Mouse (Mus musculus): ENCODE results near the gene Crybg1. TPM values are rescaled to one million over a fixed set of nuclear protein-coding genes. Genes with fewer than 3 reads are reported as not detected.
A peak's percentile ranks its signal among the peaks of the same experiment; 100 is the strongest.

Crybg1 gene
- polyA plus RNA-seq, 1 experiment from 2014 or later = 0.62 TPM

DNA sequence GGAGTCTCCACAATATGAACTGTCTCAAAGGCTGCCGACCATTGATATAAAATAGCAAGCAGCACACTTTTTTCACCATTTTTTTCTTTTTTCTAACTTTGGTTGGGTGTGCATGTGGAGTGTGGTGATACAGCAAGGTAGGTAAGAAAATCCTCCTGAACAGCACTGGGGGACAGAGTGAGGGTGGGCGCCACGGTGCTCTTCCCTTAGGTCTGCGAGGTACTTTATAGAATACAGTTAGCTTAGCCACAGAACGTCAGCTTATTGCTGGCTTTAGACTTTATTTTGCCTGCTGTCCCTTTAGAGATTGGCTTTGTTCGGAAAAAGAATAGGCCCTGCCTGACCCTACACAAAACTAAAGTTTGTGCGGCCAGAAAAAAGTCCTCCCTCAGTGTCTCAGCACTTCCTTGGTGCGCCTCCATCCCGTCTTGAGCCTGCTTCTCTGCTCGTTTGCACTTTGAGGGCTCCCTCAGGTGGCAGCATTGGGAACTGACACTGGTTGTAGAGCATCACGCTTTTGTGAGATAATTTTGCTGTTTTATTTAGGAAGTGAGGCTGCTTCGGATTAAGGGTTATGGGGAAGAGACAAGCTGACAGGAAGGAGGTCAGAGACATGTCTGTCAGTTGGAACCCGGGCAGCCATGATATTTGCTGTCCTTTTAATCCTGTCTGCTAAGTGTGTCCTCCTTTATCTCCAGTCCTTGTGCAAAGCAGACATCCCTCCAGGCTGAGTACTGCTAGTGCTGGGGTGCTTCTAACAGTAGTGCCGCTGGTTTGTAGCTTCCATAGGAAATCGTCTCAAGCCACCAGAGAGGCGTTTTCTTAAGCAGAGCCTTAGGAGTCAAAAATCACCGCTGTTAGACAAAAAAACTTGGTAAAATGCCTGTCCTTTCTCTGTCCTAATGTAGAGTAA, 229.7 kb downstream of the Crybg1 start:
- 40% methylated on average over 17 of the region's 17 CpGs for WGBS
- H3K36me3 ChIP-seq = no peaks in the 10 kb centered on the region
- no peaks in the 10 kb centered on the region for H3K27me3 ChIP-seq (replicated peaks)
- H3K9me3 ChIP-seq = no peaks in the 10 kb centered on the region
- 0 out of 2 replicates have a peak, but pooled peaks have one; percentile 43 for ATAC-seq
- H3K9ac ChIP-seq = no peak overlapping the region
- no peak overlapping the region for H3K27ac ChIP-seq
- H3K4me2 ChIP-seq (replicated peaks) = no peak overlapping the region
- no peak overlapping the region for H3K4me3 ChIP-seq (replicated peaks)
- H3K4me1 ChIP-seq (replicated peaks) = 0 out of 2 replicates have a peak, but pooled peaks cover 8% of the 10 kb centered on the region

DNA sequence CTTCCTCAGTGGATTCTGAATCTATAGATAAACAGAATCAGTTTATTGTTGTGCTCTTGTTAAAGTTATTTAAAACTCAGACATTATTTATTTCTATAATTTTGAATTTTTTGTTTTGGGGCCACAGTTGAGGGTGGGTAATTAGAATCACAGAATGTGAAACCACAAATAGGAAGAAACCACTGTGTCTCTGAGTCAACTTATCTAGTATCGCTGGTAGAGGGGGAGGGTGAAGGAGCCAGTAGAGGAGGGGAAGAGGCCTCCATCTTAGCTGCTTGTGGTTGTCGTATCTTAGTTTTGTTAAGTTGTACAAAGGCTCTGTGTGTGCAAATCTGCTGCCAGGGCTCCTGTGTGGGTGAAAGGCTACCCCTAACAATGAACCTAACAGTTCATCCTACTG, 231.9 kb downstream of the Crybg1 start:
- Histone ChIP-seq H3K4me2 (replicated peaks) (no peak overlapping the region), H3K4me1 (replicated peaks) (0 out of 2 replicates have a peak, but pooled peaks cover 8% of the 10 kb centered on the region), H3K4me3 (replicated peaks) (no peak overlapping the region), H3K27ac (no peak overlapping the region), H3K9ac (no peak overlapping the region), H3K27me3 (replicated peaks) (no peaks in the 10 kb centered on the region), H3K9me3 (no peaks in the 10 kb centered on the region), H3K36me3 (no peaks in the 10 kb centered on the region)
- ATAC-seq = no peak
- WGBS = 81% methylated on average over 2 of the region's 2 CpGs

DNA sequence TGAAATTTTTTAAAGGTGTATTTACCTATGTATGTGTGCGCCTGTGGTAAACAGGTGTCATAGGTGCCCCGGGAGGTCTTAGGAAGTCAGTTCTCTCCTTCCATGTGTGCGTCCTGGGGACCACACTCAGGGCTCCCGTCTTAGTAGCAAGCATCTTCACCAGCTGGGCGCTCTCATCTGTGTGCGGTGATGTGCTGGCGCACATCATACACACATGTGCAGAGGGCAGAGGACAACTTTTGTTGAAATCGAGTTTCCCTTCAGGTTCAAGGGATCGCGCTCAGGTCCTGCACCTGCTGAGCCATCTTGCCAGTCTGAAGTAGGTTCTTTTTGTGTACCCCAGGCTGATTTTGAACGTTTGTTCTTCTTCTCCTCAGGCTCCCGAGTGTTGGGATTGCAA, 232.5 kb downstream of the Crybg1 start:
- no peaks in the 10 kb centered on the region for H3K9me3 ChIP-seq
- 79% methylated on average over 12 of the region's 12 CpGs for WGBS
- no peak overlapping the region for H3K27ac ChIP-seq
- no peak overlapping the region for H3K9ac ChIP-seq
- ATAC-seq = no peak
- H3K36me3 ChIP-seq = no peaks in the 10 kb centered on the region
- 0 out of 2 replicates have a peak, but pooled peaks cover 8% of the 10 kb centered on the region for H3K4me1 ChIP-seq (replicated peaks)
- no peak overlapping the region for H3K4me3 ChIP-seq (replicated peaks)
- no peak overlapping the region for H3K4me2 ChIP-seq (replicated peaks)
- H3K27me3 ChIP-seq (replicated peaks) = no peaks in the 10 kb centered on the region

DNA sequence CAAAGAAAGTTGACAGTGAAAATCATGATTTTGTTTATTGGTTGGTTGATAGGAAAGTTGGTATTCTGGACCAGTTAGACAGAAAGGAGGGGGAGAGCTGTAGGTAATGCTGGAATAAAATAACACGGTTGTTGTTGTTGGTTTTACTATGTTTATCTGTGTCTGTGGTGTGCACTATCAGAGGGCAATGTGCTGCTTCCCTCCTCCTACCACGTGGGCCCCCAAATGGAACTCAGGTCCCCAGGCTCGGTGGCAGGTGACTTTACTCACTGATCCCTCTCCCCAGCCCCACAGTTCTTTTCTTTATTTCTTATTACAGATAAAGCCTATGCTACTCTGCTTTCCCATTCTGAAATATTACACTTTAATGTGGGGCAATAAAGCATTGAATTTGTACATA, 236.4 kb downstream of the Crybg1 start:
- no peak for ATAC-seq
- no peak overlapping the region for H3K27ac ChIP-seq
- no peak overlapping the region for H3K9ac ChIP-seq
- H3K4me1 ChIP-seq (replicated peaks) = 0 out of 2 replicates have a peak, but pooled peaks cover 3% of the 10 kb centered on the region
- no peak overlapping the region for H3K4me3 ChIP-seq (replicated peaks)
- H3K9me3 ChIP-seq = no peaks in the 10 kb centered on the region
- 85% methylated on average over 3 of the region's 3 CpGs for WGBS
- no peak overlapping the region for H3K4me2 ChIP-seq (replicated peaks)
- H3K27me3 ChIP-seq (replicated peaks) = no peaks in the 10 kb centered on the region
- no peaks in the 10 kb centered on the region for H3K36me3 ChIP-seq

DNA sequence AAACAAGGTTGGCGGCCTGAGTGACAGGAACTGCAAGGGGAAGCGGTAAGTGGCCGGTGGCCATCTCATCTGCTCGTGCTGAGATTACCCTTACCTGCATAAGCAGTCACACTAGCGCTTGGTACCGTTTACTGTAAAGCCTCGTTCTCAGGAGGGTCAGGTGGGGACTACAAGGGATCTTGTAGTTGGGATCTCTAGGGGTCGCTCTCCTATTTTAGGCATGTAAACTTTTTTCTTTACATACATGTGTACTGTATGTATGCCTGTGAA, 237.8 kb downstream of the Crybg1 start:
- Histone ChIP-seq H3K9ac (no peak overlapping the region), H3K9me3 (no peaks in the 10 kb centered on the region), H3K4me1 (replicated peaks) (no peaks in the 10 kb centered on the region), H3K4me2 (replicated peaks) (no peak overlapping the region), H3K27ac (no peak overlapping the region), H3K36me3 (no peaks in the 10 kb centered on the region), H3K4me3 (replicated peaks) (no peak overlapping the region), H3K27me3 (replicated peaks) (no peaks in the 10 kb centered on the region)
- ATAC-seq = no peak
- WGBS = 89% methylated on average over 8 of the region's 8 CpGs

DNA sequence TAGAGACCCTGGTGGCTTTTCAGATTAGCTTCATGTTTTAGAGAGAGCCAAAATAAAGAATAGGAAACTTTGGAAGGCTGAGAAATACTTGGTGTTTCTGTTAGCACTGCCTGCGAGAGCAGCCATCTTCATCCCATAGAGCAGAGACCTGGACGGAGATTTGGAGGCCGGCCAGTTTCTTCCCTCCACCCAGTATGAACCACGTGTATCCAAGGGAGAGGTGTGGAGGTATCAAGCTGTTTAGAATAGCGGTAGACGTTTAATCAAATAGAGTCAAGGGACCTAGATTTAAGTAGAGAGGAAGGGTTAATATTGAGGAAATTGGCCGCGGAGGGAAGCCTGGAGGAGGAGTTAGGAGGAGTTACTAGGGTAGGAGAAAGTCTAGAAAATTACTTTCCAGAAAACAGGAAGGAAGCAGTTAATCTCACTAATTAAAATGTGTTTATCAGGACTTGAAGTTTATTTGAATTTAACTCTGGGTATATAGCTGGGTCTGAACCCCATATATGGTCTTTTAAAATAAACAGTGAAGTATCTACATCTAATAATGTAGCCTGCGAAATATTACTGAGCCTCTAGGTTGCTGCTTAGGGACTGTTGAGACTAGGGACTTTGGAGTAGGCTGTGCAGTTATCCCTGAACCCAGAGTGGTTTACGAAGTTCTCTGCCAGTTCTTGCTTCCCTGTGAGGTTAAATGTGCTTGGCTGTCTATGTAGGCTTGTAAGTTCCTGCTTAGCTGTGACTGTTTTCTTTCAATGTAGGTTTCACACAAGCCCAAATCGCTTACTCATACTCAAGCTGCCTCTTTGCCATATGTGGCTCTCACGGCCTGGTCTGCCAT, 238.4 kb downstream of the Crybg1 start:
- WGBS = 77% methylated on average over 12 of the region's 12 CpGs
- Histone ChIP-seq H3K4me1 (replicated peaks) (no peaks in the 10 kb centered on the region), H3K36me3 (no peaks in the 10 kb centered on the region), H3K27ac (no peak overlapping the region), H3K27me3 (replicated peaks) (no peaks in the 10 kb centered on the region), H3K4me3 (replicated peaks) (no peak overlapping the region), H3K9me3 (no peaks in the 10 kb centered on the region), H3K4me2 (replicated peaks) (no peak overlapping the region), H3K9ac (no peak overlapping the region)
- no peak for ATAC-seq

DNA sequence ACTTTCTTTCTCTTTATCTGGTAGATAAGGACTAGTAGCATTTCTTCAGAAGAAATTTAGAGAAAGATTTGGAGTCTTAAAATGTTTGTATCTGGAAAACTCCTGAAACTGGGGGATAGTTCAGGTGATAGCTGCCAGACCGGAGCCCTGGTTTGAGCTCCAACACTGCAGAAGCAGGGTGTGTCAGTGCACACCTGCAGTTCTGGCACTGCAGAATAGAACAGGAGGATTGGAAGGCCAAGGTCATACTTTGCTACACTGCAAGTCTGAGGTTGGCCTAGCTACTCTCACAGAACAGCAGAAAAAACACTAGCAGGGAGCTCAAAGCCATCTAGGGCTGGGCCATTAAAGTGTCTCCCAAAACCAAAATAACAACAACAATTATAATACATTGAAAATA, 244.1 kb downstream of the Crybg1 start:
- no peak overlapping the region for H3K4me3 ChIP-seq (replicated peaks)
- peak; percentile 52 for ATAC-seq
- no peak overlapping the region for H3K27ac ChIP-seq
- no peaks in the 10 kb centered on the region for H3K9me3 ChIP-seq
- H3K27me3 ChIP-seq (replicated peaks) = no peaks in the 10 kb centered on the region
- H3K4me2 ChIP-seq (replicated peaks) = no peak overlapping the region
- no peaks in the 10 kb centered on the region for H3K36me3 ChIP-seq
- no peak overlapping the region for H3K9ac ChIP-seq
- 0 out of 2 replicates have a peak, but pooled peaks cover 2% of the 10 kb centered on the region for H3K4me1 ChIP-seq (replicated peaks)
- WGBS = 67% methylated on average over 1 of the region's 1 CpGs

DNA sequence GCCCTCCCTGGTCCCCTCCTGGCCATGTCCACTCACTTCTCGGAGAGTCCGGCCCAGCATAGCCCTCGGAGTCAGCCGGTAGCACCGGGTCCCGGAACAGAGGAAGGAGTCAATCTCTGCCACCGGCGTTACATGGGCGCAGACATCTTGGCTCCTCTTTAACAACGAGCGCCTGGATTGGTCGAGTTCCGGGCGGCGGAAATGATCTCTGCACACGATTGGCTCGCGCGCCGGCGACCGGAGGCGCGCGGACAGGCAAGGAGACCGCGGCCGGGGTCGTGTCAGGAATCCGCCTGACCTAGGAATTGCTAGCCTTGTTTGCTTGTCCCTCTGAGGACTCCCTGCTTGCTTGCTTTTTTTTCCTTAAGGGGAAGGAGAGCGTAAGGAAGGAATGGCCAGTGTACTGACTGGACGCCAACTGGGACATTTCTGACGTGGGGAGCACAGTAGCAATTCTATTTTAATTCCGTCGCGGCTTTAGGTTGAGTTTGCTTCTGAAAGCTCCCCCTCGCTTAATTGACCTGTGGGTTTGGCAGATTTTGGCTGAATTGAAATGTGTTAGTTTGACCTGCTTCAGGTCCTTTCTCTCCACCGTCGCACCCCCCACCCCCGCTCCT, 247.0 kb downstream of the Crybg1 start, which contains the start of the genes Qrsl1 and Rtn4ip1:
Qrsl1 (minus strand) TSS at position 168 of the 617 bp plus-strand sequence.
Rtn4ip1 (plus strand) TSS at position 230 of the 617 bp plus-strand sequence.
- H3K4me3 ChIP-seq (replicated peaks) = peak within 1 kb of the TSS; percentile 78
- H3K9ac ChIP-seq = peak within 1 kb of the TSS; percentile 67
- H3K27me3 ChIP-seq (replicated peaks) = no peaks in the 10 kb centered on the region
- no peaks in the 10 kb centered on the region for H3K9me3 ChIP-seq
- ATAC-seq = peak; percentile 98
- under 1% methylated on average over 40 of the region's 40 CpGs for WGBS
- no peaks in the 10 kb centered on the region for H3K36me3 ChIP-seq
- peak within 1 kb of the TSS; percentile 70 for H3K4me2 ChIP-seq (replicated peaks)
- peak within 1 kb of the TSS; percentile 73 for H3K27ac ChIP-seq
- 0 out of 2 replicates have a peak, but pooled peaks cover 2% of the 10 kb centered on the region for H3K4me1 ChIP-seq (replicated peaks)

DNA sequence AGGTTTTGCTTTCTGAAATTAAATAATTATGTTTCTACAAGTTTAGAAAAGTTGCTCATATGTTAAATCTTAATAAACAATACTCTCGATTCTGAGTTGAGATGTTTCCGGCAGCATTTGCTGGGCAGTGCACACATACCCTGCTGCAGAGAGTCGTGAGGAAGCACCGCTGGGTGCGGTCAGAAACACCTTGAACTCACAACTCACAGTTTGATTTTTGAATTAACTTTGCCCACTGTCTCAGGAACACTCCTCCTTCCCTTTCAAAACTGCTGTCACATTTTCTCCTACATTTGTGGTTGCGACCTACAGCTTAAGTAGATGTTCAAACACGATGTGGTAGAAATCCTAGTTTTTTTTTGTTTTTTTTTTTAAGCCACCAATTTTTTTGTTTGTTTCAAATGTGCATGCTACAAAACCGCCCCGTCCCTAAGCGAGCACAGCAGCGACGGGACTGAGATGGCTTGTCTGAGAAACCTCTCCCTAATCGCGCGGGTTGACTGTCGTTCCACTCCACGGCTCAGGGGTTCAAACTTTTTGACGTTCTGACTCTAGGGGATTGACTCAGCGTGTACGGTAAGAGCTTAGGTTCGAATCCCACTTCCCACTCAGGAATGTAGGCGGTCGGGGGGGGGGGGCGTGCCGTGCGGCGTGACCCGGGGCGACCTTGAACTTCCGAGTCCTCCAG, 247.6 kb downstream of the Crybg1 start:
- peak; percentile 71 for ATAC-seq
- Histone ChIP-seq H3K36me3 (no peaks in the 10 kb centered on the region), H3K27me3 (replicated peaks) (no peaks in the 10 kb centered on the region), H3K4me1 (replicated peaks) (0 out of 2 replicates have a peak, but pooled peaks cover 2% of the 10 kb centered on the region), H3K9ac (peak overlapping the region; percentile 67), H3K27ac (peak overlapping the region; percentile 73), H3K4me2 (replicated peaks) (peak overlapping the region; percentile 70), H3K4me3 (replicated peaks) (peak overlapping the region; percentile 78), H3K9me3 (no peaks in the 10 kb centered on the region)
- 4% methylated on average over 30 of the region's 30 CpGs for WGBS
